11 mouse cellular contexts compared by ENCODE assay signal in genomic region chr3:84865684-84866083, GRCm38 (mm10).
"Had no signal": no experiment of that assay in that cellular context is flagged by ENCODE, and none has a peak within 500 bp of the region (broad histone marks: within the 10 kb centered on the region; RNA-seq: fewer than 3 reads in every experiment).

No protein-coding gene starts in this region.

- ATAC-seq: intestine, postnatal 0 days had no signal

- H3K27ac ChIP-seq: left cerebral cortex, adult 2 months; liver, embryonic 13.5 days had no signal

- H3K27me3 ChIP-seq: liver, embryonic 13.5 days had no signal

- H3K36me3 ChIP-seq: liver, embryonic 13.5 days had no signal

- H3K4me2 ChIP-seq: liver, embryonic 13.5 days; midbrain, embryonic 11.5 days had no signal

- H3K9me3 ChIP-seq: liver, embryonic 13.5 days had no signal

- DNase-seq: kidney, postnatal 25 days; layer of hippocampus, postnatal 36 days; liver, embryonic 13.5 days; lung, adult 2 months; lung, postnatal 36 days; midbrain, embryonic 14.5 days; thymus, adult 18-20 months; thymus, postnatal 36 days had no signal

- H3K9ac ChIP-seq: liver, embryonic 13.5 days had no signal

- H3K4me3 ChIP-seq: left cerebral cortex, adult 2 months; liver, embryonic 13.5 days had no signal
